Mouse (Mus musculus) megakaryocyte, embryonic 14.5 days (primary cell): ENCODE measurements around the gene Dmxl2. TPM values are rescaled to one million over a fixed set of nuclear protein-coding genes. Genes with fewer than 3 reads are reported as not detected.

Source experiments
- H3K27me3 ChIP-seq: replicated peaks from 2 replicates; pipeline ENCODE3; 2012; ENCODE audit warnings: inconsistent platforms
- H3K36me3 ChIP-seq: replicated peaks from 2 replicates; pipeline ENCODE3; 2012; ENCODE audit warnings: low read length, inconsistent platforms, mixed read lengths
- H3K4me1 ChIP-seq: 2 replicates; pipeline ENCODE4 v1.6.1; 2012; ENCODE audit warnings: inconsistent platforms
- H3K4me3 ChIP-seq: replicated peaks from 2 replicates; pipeline ENCODE3; 2012; ENCODE audit warnings: moderate library complexity, mild to moderate bottlenecking, inconsistent platforms
- H3K9me3 ChIP-seq: 2 replicates; pipeline ENCODE4 v1.6.1; 2012; ENCODE audit warnings: inconsistent platforms
- FLI1 ChIP-seq: IDR thresholded peaks from 2 replicates; pipeline ENCODE4 v1.6.1; 2012; ENCODE audit warnings: low read length, inconsistent platforms, mixed read lengths
- GATA1 ChIP-seq: IDR thresholded peaks from 3 replicates; pipeline ENCODE4 v1.6.1; 2012; ENCODE audit warnings: mixed read lengths, low read length, inconsistent platforms, borderline replicate concordance
- polyA plus RNA-seq: library from polyadenylated mRNA; stranded (reverse); fragments of >175 nt; gene quantifications from 2 replicates; pipeline ENCODE4 v1.2.3, GENCODE M21; 2012; ENCODE audit warnings: low replicate concordance; ENCODE audit not compliant: insufficient read depth

The Dmxl2 gene
- polyA plus RNA-seq, 1 experiment: 0.69 TPM

- Histone ChIP-seq H3K36me3 (peaks cover 25% of the 10 kb centered on the region), H3K4me1 (peaks cover 27% of the 10 kb centered on the region), H3K4me3 (peak overlapping the region; percentile 56)
Observed at GRCm38 (mm10) chr9:54474546-54474945, 26.9 kb downstream of the Dmxl2 start.

GRCm38 (mm10) chr9:54474031-54474430 lies 27.4 kb downstream of the Dmxl2 start:
- H3K4me1 ChIP-seq: peaks cover 29% of the 10 kb centered on the region
- H3K36me3 ChIP-seq: peaks cover 28% of the 10 kb centered on the region
- TF ChIP-seq FLI1 (no peak), GATA1 (no peak)
- H3K4me3 ChIP-seq: no peak overlapping the region
- no peaks in the 10 kb centered on the region for H3K27me3 ChIP-seq
- H3K9me3 ChIP-seq: no peaks in the 10 kb centered on the region

More at GRCm38 (mm10) chr9:54474546-54474945, 26.9 kb downstream of the Dmxl2 start:
- Histone ChIP-seq H3K27me3 (no peaks in the 10 kb centered on the region), H3K9me3 (no peaks in the 10 kb centered on the region)
- no peak for TF ChIP-seq GATA1
- no peak for TF ChIP-seq FLI1

GRCm38 (mm10) chr9:54472784-54473183 lies 28.6 kb downstream of the Dmxl2 start:
- no peak for TF ChIP-seq GATA1
- TF ChIP-seq FLI1: no peak
- Histone ChIP-seq H3K36me3 (peaks cover 31% of the 10 kb centered on the region), H3K4me1 (peaks cover 36% of the 10 kb centered on the region), H3K9me3 (no peaks in the 10 kb centered on the region), H3K4me3 (no peak overlapping the region), H3K27me3 (no peaks in the 10 kb centered on the region)

- Histone ChIP-seq H3K9me3 (no peaks in the 10 kb centered on the region), H3K36me3 (peaks cover 41% of the 10 kb centered on the region), H3K4me3 (no peak overlapping the region), H3K27me3 (no peaks in the 10 kb centered on the region), H3K4me1 (peaks cover 51% of the 10 kb centered on the region)
- TF ChIP-seq GATA1 (no peak), FLI1 (no peak)
Observed at GRCm38 (mm10) chr9:54469339-54469738, 32.1 kb downstream of the Dmxl2 start.

GRCm38 (mm10) chr9:54467433-54467933 lies 33.9 kb downstream of the Dmxl2 start:
- no peak for TF ChIP-seq GATA1
- no peak for TF ChIP-seq FLI1
- H3K9me3 ChIP-seq: no peaks in the 10 kb centered on the region
- peak overlapping the region; percentile 70 for H3K4me3 ChIP-seq
- peaks cover 46% of the 10 kb centered on the region for H3K36me3 ChIP-seq
- no peaks in the 10 kb centered on the region for H3K27me3 ChIP-seq
- H3K4me1 ChIP-seq: peaks cover 45% of the 10 kb centered on the region

- H3K27me3 ChIP-seq: no peaks in the 10 kb centered on the region
- H3K9me3 ChIP-seq: no peaks in the 10 kb centered on the region
- TF ChIP-seq GATA1 (no peak), FLI1 (no peak)
- H3K4me3 ChIP-seq: no peak overlapping the region
- peaks cover 27% of the 10 kb centered on the region for H3K4me1 ChIP-seq
- H3K36me3 ChIP-seq: peaks cover 35% of the 10 kb centered on the region
Observed at GRCm38 (mm10) chr9:54463483-54464054, 37.9 kb downstream of the Dmxl2 start.

- TF ChIP-seq GATA1 (no peak), FLI1 (no peak)
- peaks cover 9% of the 10 kb centered on the region for H3K36me3 ChIP-seq
- H3K4me3 ChIP-seq: peak overlapping the region; percentile 25
- H3K9me3 ChIP-seq: no peaks in the 10 kb centered on the region
- peaks cover 21% of the 10 kb centered on the region for H3K4me1 ChIP-seq
- no peaks in the 10 kb centered on the region for H3K27me3 ChIP-seq
Observed at GRCm38 (mm10) chr9:54439015-54439414, 62.4 kb downstream of the Dmxl2 start.

- no peak for TF ChIP-seq GATA1
- no peak for TF ChIP-seq FLI1
- Histone ChIP-seq H3K4me3 (no peak overlapping the region), H3K4me1 (peaks cover 21% of the 10 kb centered on the region), H3K36me3 (peaks cover 9% of the 10 kb centered on the region), H3K9me3 (no peaks in the 10 kb centered on the region), H3K27me3 (no peaks in the 10 kb centered on the region)
Observed at GRCm38 (mm10) chr9:54438246-54438645, 63.2 kb downstream of the Dmxl2 start.

GRCm38 (mm10) chr9:54416238-54416637 lies 85.2 kb downstream of the Dmxl2 start:
- peaks cover 3% of the 10 kb centered on the region; the same call in 1 of the 2 replicates for H3K9me3 ChIP-seq
- TF ChIP-seq FLI1 (no peak), GATA1 (no peak)
- no peaks in the 10 kb centered on the region for H3K27me3 ChIP-seq
- no peaks in the 10 kb centered on the region for H3K4me1 ChIP-seq
- peaks cover 17% of the 10 kb centered on the region for H3K36me3 ChIP-seq
- H3K4me3 ChIP-seq: no peak overlapping the region

- Histone ChIP-seq H3K4me1 (no peaks in the 10 kb centered on the region), H3K9me3 (no peaks in the 10 kb centered on the region), H3K4me3 (no peak overlapping the region), H3K36me3 (no peaks in the 10 kb centered on the region), H3K27me3 (no peaks in the 10 kb centered on the region)
- no peak for TF ChIP-seq GATA1
- TF ChIP-seq FLI1: no peak
Observed at GRCm38 (mm10) chr9:54356756-54357155, 144.7 kb downstream of the Dmxl2 start.
